Mouse (Mus musculus): ENCODE measurements around the gene Pmpcb.
"Not testable (repeated sequence)": the region's sequence is repeated elsewhere in the genome, so short reads cannot be mapped to it uniquely, and the experiment has no call there.

Gene Pmpcb

DNA sequence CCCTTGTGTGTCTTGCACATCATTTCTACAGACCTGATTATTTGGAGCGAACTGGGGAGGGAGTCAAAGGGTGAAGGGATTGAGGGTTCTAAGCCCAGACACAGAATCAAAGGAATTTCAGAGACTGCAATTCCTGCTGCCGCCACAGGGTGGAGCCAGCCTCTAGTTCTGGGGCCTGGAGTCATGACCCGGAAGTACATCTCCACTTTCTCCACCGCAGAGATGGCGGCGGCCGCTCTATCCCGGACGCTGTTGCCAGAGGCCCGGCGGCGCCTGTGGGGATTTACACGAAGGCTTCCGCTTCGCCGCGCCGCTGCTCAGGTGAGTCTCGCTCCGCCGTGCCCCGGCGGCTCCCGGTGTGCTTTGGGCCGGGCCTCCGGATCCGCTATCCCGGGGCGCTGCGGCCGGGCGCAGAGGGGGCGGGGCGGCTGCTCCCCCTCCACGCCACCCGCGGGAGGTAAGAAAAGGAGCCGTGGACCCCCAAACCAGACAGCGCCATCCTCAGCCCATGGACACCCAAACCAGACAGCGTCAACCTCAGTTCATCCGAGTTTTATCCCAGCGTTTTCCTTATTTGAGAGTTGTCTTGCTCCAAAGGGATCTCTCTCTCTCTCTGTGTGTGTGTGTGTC, at the start of gene Pmpcb:
Pmpcb (plus strand) TSS at position 186 of the 630 bp plus-strand sequence.
- peak; percentile 71 for DNase-seq (ENCODE audit: low read depth, low spot score)

DNA sequence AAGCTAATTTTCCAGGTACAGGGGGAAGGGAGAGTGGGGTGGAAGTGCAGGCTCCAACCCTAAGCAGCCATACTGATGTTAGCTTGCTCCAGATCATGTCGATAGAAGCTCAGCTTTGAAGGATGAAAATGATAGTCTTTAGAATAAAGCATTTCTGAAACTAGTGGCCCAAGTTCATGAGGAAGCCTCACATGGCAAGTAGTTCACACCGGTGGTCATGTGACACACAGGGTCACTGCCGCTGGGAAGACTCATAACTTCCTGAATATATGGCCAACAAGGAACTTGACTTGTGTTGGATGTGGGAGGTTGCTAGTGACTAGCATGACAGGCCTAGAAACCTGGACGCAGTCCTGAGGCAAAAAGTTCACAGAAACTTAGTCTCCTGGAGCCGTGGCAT, 44.7 kb upstream of the Pmpcb start:
- no peak for DNase-seq (ENCODE audit: low read depth, low spot score)

DNA sequence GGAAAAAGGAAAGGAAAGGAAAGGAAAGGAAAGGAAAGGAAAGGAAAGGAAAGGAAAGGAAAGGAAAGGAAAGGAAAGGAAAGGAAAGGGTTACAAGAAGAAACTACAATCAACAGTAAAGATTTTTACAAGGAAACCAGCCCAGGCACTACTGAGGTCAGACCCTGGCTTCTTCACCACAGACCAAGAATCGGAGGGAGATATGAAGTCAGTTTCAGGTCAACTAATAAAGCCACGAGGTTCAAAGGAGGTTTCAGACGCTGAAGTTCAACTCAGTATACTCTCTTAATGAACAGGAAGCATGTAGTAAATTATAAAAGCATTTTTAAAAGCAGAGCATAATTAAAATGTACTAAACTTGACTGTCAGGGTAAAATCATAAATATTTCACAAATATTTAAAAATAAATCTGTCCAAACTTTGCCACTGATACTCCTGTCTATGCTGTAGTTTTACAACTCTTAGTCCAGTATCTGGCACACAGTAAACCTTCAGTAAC, 43.5 kb upstream of the Pmpcb start:
- DNase-seq (ENCODE audit: low read depth, low spot score): no peak

DNA sequence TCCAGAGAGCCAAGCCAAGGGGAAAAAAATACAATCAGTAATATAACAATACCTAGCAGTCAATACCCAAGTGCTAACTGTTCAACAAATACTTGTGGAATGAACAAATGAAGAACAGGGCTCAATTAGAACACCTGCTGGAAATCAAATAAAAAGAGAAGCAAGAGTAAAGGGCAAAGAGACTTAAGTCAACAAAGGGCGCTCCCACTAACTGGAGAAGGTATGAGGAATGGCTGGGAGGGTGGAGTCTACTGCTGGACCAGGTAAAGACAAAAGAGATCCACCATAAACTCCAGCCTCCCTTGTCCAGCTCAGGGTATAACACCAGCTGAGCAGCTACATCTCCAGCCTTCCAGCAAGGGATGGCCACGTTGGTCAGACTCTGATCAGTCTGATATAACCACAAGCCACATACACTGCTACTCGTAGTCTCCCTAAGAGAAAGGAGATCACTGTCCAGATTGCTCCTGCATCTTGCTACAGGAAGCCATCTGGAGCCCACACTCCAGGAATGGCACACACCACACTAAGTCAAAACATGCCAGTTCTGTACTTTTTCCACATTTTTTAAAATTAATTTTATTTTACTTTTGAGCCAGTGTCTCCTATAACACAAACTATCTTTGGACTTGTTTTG, 42.0 kb upstream of the Pmpcb start:
- DNase-seq (ENCODE audit: low read depth, low spot score): no peak

DNA sequence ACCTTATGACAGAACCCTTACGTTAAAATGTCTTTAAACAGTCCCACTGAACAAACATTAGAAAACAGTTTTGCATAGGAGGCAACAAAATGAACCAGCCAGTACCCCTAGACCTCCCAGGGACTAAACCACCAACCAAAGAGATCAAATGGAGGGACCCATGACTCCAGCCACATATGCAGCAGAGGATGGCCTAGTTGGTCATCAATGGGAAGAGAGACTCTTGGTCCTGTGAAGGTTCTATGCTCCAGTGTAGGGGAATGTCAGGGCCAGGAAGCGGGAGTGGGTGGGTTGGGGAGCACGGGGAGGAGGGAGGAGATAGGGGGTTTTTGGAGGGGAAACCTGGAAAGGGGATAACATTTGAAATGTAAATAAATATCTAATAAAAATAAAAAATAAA, 37.4 kb upstream of the Pmpcb start:
- DNase-seq (ENCODE audit: low read depth, low spot score): not testable (repeated sequence)

DNA sequence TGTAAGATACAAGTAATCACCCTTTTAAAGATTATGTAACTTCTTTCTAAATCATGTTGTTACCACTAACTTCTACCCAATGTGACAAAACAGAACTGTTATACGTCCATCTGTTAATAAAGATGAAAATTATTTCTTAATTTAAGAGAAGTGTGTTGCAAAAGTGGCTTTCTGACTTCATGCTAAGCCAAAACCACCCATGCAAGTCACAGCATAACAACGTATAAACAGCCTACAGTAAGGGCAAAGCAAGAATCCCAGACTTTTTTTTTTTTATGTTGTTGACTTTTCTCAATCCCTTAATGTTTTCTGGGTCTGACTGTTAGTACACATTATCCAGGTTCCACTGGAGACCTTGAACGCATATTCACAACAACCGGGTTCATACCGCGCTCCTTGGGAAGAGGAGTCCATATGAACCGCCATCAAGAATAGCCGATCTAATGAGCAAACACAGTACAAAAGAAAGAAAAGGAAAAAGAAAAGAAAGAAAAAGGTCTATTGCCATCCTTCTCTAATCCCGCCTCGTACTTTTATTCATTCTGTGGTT, 36.6 kb upstream of the Pmpcb start:
- no peak for DNase-seq (ENCODE audit: low read depth, low spot score)

DNA sequence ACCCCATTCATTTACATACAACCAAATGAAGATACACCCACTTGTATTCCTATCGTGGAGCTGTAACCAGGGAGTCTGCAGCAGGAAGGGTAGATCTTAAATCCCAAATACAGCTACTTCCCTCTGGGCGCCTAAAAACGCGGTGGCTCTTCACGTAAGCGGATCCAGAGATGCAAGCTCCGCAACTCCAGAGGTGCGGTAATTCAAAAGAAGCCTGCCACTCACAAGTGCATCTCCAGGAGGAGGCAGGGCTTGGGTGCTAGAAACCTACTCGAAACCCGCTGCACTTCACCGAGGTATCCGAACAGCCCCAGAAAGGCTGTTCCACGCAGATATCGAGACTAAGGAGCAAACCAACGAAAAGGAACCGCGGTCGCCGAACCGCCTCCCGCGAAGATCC, 36.0 kb upstream of the Pmpcb start:
- no peak for DNase-seq (ENCODE audit: low read depth, low spot score)

DNA sequence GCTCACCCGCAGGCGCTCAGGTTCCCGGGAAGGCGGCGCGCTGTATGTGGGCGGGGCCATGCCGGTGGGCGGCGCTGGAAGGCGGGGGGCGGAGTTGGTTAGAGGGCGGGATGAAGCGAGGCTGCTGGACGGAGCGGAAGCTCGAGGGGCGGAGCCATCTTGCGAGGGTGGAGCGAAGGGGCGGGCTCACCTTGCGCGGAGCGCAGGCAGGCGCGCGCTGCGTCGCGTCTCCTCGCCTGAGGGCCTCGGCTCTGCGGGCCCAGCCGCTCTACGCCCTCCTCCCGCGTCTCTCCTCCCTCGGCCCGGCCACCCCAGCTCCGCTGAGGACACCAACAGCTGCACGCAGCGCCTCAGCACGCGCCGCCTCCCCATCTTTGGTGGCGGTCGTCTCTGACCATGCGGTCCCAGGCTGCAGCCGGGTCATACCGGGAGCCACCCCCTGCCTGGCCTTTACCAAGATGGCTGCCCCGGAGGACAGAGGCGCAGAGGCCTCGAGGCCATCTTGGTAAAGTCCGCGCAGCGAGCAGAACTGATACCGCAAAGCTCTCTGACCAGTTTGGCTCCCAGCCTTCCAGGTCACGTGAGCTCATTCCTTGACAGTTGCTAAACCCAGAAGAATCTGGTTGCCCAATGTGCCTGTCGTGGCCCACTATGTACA, 35.5 kb upstream of the Pmpcb start, which contains the start of gene Napepld:
Napepld (minus strand) TSS at position 46 of the 658 bp plus-strand sequence.
- peak; percentile 93 for DNase-seq (ENCODE audit: low read depth, low spot score)

DNA sequence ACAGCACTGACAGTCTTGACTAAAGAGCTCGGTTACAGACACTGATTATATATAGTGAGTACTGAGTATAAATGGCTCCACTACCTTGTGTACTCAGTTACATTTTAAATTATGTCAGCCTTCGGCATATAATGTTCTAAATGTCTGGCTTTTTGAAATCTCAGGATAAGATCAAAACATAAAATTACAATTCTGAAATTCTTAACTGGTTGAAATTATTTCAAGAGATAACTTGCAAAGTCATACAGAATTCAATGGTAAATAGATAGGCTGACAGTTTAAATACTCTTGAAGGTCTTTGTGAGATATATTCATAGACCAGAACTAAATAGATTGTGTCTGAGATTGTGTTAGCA, 35.0 kb upstream of the Pmpcb start:
- DNase-seq (ENCODE audit: low read depth, low spot score): no peak

DNA sequence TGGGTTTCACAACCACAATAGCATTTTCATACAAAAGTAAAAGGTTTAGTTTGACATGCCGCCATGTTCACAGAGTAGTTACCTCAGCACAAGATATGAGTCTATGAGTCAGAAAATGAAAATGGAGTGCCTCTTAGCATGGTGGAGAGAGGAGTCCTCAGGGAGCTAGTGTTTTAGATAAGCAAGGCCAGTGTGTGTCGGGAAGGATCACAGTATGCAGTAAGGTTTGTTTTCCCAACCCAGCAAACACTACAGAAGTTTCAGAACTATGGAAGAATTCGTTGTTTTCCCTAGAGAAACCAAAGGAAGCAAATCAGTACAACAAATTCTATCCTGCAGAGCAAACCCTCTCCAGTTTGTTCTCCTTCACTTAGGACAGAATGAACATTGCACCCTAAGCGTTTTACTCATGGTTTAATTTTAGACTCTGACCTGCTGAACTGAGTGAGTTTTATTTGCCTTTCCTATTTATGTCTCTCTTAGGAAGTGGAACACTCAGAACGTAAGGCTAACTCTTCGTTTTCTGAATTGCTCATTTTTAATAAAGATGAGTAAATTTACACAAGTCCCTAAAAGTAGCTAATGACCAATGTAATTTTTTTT, 34.0 kb upstream of the Pmpcb start:
- DNase-seq (ENCODE audit: low read depth, low spot score): no peak

DNA sequence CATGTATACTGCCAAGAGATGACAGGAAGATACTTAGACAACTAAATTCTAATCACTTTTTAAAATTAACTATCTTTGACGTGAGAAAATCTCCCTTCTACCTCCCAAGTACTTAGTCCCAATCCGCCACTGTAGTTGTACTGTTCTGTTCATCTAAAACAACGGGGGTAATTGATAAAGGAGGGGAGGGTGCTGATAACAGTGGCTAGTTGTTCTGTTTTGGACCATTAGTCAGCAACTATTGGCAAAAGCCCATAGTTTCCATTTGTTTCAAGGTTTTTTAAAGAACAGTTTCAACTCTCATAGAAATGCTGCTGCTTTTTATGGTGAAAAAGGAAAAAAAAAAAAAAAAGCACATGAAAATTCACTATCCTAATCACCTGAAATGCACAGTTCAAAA, 33.2 kb upstream of the Pmpcb start:
- DNase-seq (ENCODE audit: low read depth, low spot score): no peak

DNA sequence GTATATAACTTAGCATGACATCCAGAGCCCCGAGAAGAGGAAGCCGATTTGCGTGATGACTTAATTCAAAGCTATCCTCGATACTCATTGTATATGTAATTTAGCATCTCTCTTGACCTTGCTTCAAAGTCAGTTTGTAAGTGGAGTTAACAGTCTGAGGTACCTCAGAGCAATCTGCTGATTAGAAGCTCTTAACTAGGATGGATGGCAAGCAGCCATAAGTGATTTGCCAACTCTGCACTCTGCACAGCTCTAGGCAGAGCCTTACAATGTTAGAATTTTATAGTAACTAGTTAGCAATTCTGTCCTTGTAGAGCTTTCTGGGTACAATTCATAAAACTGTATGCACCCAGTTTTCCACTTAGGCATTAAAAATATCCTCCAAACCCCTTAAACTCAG, 30.4 kb upstream of the Pmpcb start:
- no peak for DNase-seq (ENCODE audit: low read depth, low spot score)

DNA sequence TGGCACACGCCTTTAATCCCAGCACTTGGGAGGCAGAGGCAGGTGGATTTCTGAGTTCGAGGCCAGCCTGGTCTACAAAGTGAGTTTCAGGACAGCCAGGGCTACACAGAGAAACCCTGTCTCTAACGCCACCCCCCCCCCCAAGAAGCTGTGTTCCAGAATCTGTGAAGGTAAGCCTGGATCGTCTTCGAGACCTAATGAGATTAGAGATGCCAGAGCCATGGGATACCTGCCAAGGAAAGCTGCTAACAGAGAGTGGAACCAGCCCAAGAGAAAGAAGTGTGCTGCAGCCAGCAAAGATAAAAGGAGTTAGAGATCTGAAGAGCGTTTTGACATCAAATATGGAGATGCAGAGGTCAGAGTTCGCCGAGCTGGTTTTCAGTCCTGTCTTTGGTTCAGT, 28.9 kb upstream of the Pmpcb start:
- not testable (repeated sequence) for DNase-seq (ENCODE audit: low read depth, low spot score)

DNA sequence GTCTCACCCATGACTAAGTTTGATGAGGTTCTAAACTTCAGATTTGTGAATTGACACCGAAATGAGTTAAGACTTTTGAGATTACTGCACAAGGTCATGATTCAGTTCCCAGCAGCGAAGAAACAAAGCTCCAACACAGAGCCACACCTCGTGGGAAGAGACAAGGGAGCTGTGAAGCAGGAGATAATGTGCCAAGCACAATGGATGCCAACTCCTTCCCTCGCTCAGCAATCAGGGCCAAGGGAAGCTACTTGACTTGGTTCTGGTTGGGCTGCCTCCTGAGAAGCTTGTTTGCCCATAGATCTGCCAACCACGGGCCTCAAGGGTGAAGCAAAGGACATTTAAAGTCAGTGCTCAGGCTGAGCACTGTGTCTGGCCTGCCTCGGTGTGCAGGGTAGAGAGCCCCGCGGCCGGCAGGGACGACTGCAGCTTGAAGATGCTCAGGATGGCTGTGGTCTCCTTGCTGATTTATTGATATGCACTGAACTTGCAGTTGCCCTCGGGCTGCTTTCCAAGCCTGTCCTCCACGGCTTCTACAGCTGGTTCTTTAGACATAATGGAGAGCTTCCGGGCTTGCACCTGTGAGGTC, 24.7 kb upstream of the Pmpcb start:
- no peak for DNase-seq (ENCODE audit: low read depth, low spot score)

DNA sequence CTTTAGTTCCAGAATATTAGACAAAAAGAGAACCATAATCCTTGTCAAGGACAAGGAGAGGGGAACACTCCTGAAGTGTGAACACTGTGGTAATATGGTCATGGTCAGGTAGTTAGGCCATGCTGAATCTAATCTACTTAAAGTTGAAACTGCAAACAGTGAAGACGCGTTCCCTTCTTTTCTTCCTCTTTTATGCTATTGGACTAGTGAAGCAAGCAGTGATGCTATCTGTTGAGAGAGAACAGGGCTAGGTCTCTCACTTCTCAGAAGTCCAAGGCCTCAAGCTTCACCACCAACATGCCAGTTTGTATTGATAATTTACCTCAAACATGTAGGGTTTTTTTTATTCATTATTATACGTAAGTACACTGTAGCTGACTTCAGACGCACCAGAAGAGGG, 22.5 kb upstream of the Pmpcb start:
- DNase-seq (ENCODE audit: low read depth, low spot score): no peak

DNA sequence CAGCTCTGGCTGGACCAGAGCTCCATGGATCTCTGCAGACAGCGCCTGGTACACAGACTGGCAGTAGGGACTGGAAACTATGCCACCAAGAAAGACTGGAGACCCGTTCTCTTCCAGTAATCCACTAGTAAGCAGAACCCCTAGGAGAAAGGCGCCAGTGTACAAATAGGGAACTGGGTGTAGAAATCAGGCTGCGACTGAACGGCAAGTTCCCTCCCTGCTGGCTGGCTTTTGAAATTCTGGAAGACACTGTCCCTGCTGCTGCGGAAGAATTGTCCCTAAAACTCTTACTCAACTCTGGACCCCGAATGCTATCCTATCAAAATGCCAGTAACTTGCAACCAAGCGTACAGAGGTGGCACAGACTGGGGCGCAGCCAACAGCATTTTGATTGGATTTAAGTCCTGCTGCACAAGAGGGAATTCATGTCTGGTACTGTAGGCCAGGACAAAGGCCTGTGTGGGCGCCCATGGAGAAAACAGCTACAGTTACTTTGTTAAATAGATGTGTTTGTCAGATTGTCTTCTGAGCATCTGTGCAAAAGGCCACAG, 19.7 kb upstream of the Pmpcb start:
- no peak for DNase-seq (ENCODE audit: low read depth, low spot score)

DNA sequence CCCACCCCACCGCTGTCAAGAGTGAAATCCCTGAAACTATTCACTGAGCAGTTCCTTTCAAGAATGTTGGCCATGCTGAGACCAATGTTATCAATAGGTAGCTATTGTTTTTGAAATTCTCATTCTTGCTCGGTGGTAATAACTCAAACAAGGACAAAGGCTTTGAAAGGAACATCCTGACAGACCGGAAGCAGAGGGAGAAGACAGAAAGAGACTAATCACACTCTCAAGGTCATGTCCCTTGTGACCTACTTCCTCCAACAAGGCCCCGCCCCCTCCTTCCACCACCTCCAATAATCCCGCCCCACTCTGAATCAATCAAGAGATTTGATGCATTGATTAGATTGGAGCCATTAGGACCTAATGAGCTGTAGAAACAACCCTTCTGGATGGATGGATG, 18.4 kb upstream of the Pmpcb start:
- DNase-seq (ENCODE audit: low read depth, low spot score): no peak

DNA sequence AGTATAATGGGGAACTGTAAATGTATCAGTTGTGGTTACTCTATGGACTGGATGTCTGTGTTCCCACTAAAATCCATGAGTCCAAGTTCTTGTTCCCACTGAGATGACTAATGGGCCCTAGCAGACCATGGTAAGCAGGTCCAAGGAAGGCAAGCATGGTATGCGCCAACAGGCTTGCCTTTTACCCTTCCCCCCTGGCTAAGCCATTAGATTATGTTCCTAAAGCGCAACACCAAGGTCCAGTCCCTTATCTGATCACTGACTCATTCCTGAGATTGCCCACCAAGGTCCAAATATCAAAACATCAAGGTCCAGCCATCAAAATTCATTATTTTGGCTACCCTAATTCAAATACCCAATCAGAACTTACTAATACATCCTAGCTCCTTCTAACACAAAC, 17.7 kb upstream of the Pmpcb start:
- no peak for DNase-seq (ENCODE audit: low read depth, low spot score)

DNA sequence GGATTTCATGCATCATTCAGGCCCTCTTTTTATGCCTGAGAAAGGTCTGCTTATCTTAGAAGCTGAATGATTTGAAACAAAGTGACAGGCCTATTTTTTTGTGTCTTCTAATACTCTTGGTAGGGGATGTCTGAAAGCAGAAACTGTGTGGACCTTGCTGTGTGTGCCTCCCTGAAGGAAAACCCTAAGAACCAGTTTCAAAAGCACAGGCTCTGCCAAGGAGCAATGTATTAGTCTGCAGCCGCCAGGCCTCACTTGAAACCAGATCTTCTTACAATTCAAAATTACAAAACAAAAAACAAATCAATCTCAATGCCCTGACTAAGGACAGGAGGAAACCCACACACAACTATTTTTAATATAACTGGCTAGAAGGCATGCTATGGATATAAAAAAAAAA, 12.5 kb upstream of the Pmpcb start:
- DNase-seq (ENCODE audit: low read depth, low spot score): no peak

DNA sequence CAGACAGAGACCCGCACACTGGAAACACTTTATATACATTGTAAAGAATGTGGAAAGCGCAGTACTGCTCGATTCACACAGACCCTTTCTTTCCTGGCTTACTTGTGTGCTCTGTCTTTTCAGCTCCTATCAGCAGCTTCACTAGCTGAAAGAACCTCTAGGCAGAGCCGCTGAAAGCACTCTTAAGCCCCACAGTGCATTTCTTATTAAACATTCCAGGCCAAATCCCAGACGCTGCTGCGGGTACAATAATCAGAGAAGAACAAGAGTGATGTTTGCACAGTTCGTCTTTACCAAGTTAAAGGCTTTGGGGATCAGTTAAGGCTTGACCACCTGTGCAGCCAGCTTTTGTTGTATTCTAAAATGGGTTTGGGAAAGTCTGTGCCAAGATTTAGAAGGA, 12.1 kb upstream of the Pmpcb start:
- no peak for DNase-seq (ENCODE audit: low read depth, low spot score)

DNA sequence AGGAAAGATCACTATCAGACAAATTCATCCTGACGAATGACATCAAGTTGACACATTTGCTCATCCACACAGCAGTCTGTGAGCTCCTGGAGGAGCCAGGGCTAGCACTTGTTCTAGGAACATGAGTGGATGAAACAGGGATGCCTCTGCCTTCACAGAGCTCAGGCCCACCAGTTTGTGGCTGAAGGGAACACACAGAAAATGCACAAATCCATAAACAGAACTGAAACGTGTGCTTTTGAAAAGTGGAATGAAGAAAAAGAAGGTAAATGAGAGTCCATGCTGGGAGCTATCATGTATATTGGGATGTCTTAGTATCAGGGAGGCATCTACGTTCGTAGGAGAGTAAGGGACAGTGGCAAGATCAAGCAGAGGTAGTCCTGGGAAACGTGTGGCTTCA, 7.8 kb upstream of the Pmpcb start:
- no peak for DNase-seq (ENCODE audit: low read depth, low spot score)
